Mouse (Mus musculus): ENCODE data around the gene Fbxl13.

DNA sequence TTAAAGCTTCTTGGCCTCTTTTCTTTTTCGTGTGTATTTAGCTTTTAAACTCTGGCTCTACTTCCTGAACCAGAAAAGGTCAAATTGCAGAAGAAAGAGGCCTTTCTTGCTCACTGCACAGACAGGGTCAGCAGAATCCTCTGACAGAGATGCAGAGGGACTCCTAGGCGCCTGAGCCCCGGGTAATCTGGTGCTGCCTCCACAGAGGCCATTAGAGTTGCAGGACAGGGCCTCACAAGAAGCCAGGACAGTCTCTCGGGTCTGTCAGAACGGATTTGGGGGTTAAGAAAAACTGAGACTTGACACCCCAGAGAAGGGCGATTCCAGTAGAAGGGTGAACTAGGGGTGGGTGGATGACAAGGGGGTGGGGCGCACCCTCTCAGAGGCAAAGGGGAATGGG is 178.0 kb downstream of the Fbxl13 start:
- TF ChIP-seq TCF12 (IDR thresholded peaks at IDR 0.05; ENCODE audit: insufficient read depth, poor library complexity, severe bottlenecking) (no peak), POLR2A (IDR thresholded peaks at IDR 0.05; ENCODE audit: insufficient read length, low read depth) (no peak), CEBPB (IDR thresholded peaks at IDR 0.05; ENCODE audit: insufficient read depth, poor library complexity, severe bottlenecking) (no peak), USF1 (IDR thresholded peaks at IDR 0.05; ENCODE audit: low read depth) (no peak), MAX (IDR thresholded peaks at IDR 0.05; ENCODE audit: low read depth) (no peak), E2F4 (IDR thresholded peaks at IDR 0.05; ENCODE audit: insufficient read depth) (no peak), MYOG (IDR thresholded peaks at IDR 0.05; ENCODE audit: control insufficient read depth in 1 of 3, insufficient read depth in 1 of 3, insufficient read length in 2 of 3, low read depth in 2 of 3) (no peak), POLR2AphosphoS2 (IDR thresholded peaks at IDR 0.05; ENCODE audit: insufficient read length, low read depth) (no peak), MYOD1 (IDR thresholded peaks at IDR 0.05; ENCODE audit: control insufficient read depth in 1 of 3, insufficient read length in 2 of 3, low read depth in 2 of 3) (no peak), TCF3 (IDR thresholded peaks at IDR 0.05; ENCODE audit: insufficient read length, low read depth) (no peak), SRF (IDR thresholded peaks at IDR 0.05; ENCODE audit: control insufficient read depth, insufficient read length, low read depth) (no peak), REST (IDR thresholded peaks at IDR 0.05; ENCODE audit: insufficient read depth, insufficient read length) (no peak)

Measured in myocyte (in vitro differentiated cells).